Mouse (Mus musculus) kidney, postnatal 14 days (tissue): ENCODE data around the gene Magoh.
A peak's percentile ranks its signal among the peaks of the same experiment; 100 is the strongest.

Experiments used
- DNase-seq: peaks from one replicate; pipeline ENCODE4 v3.0.0; 2022; ENCODE audit warnings: mixed read lengths

Gene Magoh

GRCm38 (mm10) chr4:107889731-107890432 lies 10.3 kb downstream of the Magoh start, which contains the start of gene 0610037L13Rik:
Gene 0610037L13Rik (plus strand): TSS chr4:107889813.
- DNase-seq, result peak; percentile 96

- DNase-seq, result peak; percentile 13
Measured at GRCm38 (mm10) chr4:107892663-107893062, 13.1 kb downstream of the Magoh start.

- no peak for DNase-seq
Measured at GRCm38 (mm10) chr4:107899211-107899927, 19.8 kb downstream of the Magoh start.

- DNase-seq, result no peak
Measured at GRCm38 (mm10) chr4:107900206-107900605, 20.7 kb downstream of the Magoh start.

- DNase-seq, result no peak
Measured at GRCm38 (mm10) chr4:107904252-107904651, 24.7 kb downstream of the Magoh start.

GRCm38 (mm10) chr4:107906561-107906960 lies 27.0 kb downstream of the Magoh start:
- DNase-seq, result no peak

- DNase-seq, result no peak
Measured at GRCm38 (mm10) chr4:107910020-107910419, 30.5 kb downstream of the Magoh start.

GRCm38 (mm10) chr4:107920336-107920735 lies 40.8 kb downstream of the Magoh start:
- DNase-seq, result peak; percentile 34

GRCm38 (mm10) chr4:107921152-107921695 lies 41.7 kb downstream of the Magoh start:
- DNase-seq, result peak; percentile 86

- peak; percentile 78 for DNase-seq
Measured at GRCm38 (mm10) chr4:107921952-107922351, 42.4 kb downstream of the Magoh start.

- DNase-seq, result peak; percentile 98
Measured at GRCm38 (mm10) chr4:107923145-107923802, 43.7 kb downstream of the Magoh start, which contains the start of gene Cpt2. Gene Cpt2 (minus strand): TSS chr4:107923610.

- no peak for DNase-seq
Measured at GRCm38 (mm10) chr4:107923803-107924194, 44.2 kb downstream of the Magoh start.

GRCm38 (mm10) chr4:107928269-107928668 lies 48.7 kb downstream of the Magoh start:
- no peak for DNase-seq

GRCm38 (mm10) chr4:107928726-107929125 lies 49.2 kb downstream of the Magoh start:
- no peak for DNase-seq

GRCm38 (mm10) chr4:107931453-107931852 lies 51.9 kb downstream of the Magoh start:
- DNase-seq, result no peak

GRCm38 (mm10) chr4:107933239-107933638 lies 53.7 kb downstream of the Magoh start:
- DNase-seq, result no peak

GRCm38 (mm10) chr4:107935254-107935653 lies 55.7 kb downstream of the Magoh start:
- DNase-seq, result no peak
